Mouse (Mus musculus): Measurements from ENCODE around the gene Ess2.

- TF ChIP-seq CTCF (IDR thresholded peaks at IDR 0.05; ENCODE audit: control insufficient read depth, insufficient read depth, insufficient read length), result no peak
- no peak for TF ChIP-seq MYOD1 (IDR thresholded peaks at IDR 0.05; ENCODE audit: control insufficient read depth, insufficient read length, low read depth)
- no peak for TF ChIP-seq MYOG (IDR thresholded peaks at IDR 0.05; ENCODE audit: control insufficient read depth, extremely low read depth, insufficient read length)
- peak; percentile 86 for TF ChIP-seq MAX (IDR thresholded peaks at IDR 0.05)
Measured at GRCm38 (mm10) chr16:17928087-17928580, 17.0 kb upstream of the Ess2 start, which contains the start of gene Slc25a1.

Data from C2C12 (cell line).